Mouse (Mus musculus): ENCODE measurements at regions not wholly inside any gene's neighbourhood (a gene's known extent, or its start where the extent isn't known, plus 50 kb on each side); places are given as distances from the start of the nearest gene placed in this dataset.

GRCm38 (mm10) chr1:137560389-137561268, 600.4 kb upstream of the Nr5a2 start:
- no peak for DNase-seq

DNA sequence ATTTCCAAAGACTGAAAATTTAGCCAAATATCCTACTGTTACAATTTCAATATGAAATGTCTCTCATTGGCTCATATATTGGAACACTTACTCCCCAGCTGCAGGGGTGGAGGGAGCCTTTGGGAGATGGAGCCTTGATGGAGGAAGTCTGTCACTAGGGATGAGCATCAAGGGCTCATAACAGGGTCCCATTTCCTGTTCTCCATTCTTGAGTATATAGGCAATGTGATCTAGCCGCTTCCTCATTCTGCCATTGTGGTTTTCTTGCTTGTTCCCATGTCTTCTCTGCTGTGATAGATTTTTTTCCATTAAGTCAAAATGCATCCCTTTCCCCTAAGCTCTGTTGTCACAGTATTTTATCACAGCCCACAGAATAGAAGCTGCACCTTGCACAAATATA, 589.4 kb upstream of the Nr5a2 start:
- no peak for DNase-seq

DNA sequence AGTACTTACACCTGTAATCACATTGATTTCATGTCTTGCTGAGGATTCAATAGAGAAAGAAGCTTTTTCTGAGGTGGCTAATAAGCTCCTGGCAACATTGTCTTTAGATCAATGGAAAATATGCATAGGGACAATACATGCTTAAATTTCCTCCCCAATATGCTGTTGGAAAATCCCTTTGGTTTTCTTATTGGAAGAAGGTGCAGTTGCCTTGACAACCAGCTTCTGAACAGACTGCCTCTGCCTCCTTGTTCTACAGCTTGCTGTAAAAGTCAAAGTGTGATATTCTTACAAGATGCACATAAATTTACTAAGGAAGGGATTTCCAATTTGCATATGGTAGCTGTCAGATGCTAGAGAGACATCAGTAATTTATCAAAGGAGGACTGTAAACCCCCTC, 585.4 kb upstream of the Nr5a2 start:
- no peak for DNase-seq

- no peak for DNase-seq
Observed at GRCm38 (mm10) chr1:137543828-137544227, 583.6 kb upstream of the Nr5a2 start.

DNA sequence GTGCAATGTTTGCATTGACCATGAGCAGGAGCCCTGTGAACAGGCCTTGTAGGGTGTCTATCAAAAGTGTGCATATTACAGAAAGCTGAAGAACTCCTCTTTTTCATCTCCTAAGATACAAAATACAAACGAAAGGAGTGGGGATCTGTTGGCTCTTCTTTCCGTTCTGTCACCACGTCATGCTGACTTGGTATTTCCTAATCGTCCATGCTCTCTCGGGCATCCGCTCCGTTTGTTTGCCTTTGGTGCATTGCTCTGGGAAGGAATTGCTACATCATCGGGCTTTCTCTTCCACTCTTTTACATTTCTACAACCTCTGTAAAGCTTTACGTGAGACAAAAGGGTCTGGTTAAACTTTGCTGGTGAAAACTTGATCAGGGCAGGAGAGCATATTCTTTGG, 581.2 kb upstream of the Nr5a2 start:
- no peak for DNase-seq

DNA sequence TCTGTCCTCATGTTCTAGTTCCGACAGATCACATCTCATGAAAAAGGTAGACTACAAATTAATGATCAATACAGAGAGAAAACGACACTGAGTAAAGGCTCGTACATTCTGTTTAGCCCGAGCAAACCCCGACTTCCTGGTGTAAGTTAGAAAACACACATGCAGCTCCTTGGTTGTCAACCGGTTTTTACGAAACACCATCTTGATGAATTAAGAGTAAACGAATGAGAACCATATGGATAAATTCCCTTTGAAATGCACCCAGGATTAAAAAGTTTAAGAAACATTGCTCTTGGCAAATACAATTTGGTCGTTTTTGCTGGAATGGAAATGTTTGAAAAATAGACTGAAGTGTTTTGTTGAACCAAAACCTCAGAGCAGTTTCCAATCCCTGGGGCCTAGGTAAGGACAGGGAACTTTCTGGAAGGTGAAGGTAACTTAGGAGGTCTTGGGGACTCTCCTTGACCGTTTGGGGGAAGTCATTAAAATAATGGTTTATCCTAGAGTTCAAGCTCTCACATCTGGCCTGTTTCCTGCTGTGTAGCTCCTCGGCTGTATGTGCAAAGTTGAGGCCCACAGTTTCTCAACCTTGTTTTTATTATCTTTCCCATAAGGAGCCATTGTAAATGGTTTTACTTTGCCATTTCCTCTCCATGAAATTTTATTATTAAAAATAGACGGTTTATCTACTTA, 579.3 kb upstream of the Nr5a2 start:
- no peak for DNase-seq

DNA sequence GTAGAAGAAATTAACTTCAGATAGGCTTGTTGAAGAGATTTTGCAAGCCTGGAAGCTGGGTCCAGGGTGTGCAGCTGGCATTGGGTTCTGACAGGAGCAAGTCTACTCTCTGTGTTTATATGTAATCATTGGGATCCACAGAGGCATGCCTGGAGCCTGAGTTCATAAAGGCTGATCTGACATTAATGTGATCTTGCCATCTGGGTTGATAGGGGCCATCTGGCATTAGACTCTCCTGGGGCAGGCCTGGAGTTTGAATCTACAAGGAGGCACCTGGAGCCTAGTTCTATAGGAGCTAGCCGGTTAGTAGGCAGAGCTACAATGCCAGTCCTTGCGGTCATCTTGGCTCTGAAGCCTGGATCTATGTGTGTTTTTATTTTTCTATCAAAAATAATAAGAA, 554.5 kb upstream of the Nr5a2 start:
- no peak for DNase-seq

DNA sequence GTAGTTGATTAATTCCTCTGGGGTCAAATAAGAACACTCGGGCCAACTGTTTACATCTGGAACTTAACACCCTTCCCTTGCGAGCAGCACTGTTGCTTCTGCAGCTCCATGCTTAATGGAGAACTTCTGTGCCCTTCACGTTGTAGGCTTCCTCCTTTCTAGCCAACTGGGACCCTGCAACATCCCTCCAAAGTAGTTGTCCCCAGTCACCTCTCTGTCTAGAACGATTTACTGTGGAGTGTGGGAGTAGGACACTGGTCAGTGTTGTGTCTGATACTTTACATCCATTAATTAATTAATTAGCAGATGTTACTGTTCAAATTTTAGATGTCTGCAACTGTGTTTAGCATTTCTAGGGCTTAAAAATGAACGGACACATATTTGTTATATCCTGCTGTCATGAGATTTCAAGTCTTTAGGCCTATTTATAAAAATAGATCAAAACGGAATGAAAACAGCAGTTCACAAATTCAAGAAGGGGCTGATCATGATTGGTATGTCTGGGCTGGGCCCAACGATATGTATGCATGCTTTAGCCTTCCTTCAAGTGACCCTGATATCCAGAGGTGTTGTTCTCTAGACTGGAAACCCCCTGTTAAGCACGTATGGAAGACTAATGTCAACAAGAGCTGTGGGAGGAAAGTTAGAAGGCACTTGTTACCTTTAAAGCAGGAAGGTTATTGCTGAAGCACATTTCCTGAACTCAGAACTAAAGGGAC, 543.6 kb upstream of the Nr5a2 start:
- DNase-seq = no peak

DNA sequence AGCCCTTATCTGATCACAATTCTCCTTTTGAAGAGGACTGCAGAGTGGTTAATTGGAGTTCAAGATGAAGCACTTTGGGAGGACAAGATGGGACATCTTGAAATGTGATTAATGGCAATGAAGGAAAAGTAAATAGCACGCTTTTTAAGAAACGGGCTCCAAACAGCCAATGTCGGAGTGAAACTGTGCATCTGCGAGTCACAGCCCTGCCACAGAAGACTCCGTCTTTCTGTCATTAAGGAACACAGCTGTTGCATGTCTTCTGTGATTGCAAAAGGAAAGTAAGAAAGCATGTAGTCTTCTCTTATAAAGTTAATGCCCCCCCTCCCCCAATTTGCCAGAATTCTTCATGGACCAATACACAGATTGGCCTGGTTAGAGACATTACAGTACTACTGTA, 528.0 kb upstream of the Nr5a2 start:
- no peak for DNase-seq

- peak; percentile 43 for DNase-seq
Observed at GRCm38 (mm10) chr1:137478459-137478858, 518.2 kb upstream of the Nr5a2 start.

DNA sequence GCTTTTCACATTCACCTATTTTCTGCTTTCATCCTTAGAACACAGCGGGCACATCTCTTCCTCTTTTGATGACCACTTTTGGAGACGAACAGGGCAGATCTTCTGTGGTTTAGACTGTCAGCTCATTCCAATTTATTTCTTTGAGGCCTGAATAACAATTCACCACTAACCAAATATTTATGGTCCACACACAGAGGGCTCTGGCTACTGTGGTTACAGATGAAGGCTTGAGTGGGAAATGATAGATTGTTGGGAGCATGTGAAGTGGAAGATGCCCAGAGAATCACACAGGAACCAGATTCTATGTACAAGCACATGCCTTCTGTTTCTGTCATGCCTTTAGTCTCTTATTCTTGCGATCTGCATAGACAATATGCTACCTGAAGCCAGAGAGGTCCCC, 517.0 kb upstream of the Nr5a2 start:
- no peak for DNase-seq

DNA sequence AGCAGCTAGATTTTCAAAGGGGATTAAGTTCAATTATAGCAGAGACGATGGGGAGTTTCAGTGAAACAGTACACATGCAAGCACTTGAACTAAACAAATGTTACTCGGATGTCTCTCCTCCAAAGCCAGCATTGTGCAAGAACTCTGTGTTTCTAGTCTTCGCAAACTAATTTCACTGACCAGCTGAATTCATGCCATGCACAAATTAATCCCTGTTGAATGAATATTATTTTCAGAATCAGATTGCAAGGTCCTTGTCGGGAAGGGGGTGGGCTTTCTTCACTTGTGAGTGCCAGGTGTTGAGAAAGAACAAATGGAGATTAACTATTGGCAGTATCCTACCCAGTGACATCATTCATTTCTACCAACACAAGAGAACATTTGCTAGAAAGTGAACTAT, 514.6 kb upstream of the Nr5a2 start:
- no peak for DNase-seq

GRCm38 (mm10) chr1:137473800-137474685, 513.8 kb upstream of the Nr5a2 start:
- no peak for DNase-seq

DNA sequence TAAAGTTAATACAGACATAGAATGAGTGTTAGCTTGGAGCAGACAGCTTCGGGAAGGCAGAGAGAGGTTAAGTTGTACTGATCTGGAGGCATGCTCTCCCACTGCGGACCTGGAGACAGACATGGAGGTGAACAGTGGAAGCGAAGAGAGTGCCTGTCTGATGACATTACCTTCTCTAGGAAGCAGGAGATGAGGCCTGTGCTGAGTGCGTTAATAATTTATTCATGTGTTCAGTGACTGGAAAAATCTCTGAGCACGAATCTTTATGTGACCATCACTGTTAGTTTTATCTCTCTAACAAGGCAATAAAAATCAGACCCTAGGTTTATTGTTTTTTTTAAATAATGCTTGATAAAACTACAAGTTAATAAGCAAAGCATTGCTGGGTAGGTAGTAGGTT, 504.7 kb upstream of the Nr5a2 start:
- DNase-seq = no peak

- DNase-seq = no peak
Observed at GRCm38 (mm10) chr1:137461189-137461588, 500.9 kb upstream of the Nr5a2 start.

- no peak for DNase-seq
Observed at GRCm38 (mm10) chr1:137453446-137454208, 493.4 kb upstream of the Nr5a2 start.

- DNase-seq = no peak
Observed at GRCm38 (mm10) chr1:137452749-137453148, 492.5 kb upstream of the Nr5a2 start.

DNA sequence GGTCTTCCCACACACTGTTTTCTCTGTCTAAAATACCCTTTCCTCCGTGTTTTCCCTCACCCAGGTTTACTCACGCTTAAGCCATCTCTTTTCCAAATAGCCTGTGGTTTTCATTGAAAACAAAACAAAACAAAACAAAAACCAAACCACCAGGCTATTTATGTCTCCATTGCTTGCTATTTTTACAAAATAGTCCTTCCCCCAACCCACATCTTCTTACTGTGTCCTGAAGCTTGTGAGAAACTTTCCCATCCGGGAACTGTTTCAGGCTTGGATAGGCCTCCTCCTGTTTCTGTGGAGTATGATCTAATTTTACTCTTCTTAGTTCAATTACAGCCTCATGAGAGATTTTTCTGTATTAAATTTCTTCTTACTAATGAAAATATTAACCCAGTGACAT, 486.2 kb upstream of the Nr5a2 start:
- no peak for DNase-seq

DNA sequence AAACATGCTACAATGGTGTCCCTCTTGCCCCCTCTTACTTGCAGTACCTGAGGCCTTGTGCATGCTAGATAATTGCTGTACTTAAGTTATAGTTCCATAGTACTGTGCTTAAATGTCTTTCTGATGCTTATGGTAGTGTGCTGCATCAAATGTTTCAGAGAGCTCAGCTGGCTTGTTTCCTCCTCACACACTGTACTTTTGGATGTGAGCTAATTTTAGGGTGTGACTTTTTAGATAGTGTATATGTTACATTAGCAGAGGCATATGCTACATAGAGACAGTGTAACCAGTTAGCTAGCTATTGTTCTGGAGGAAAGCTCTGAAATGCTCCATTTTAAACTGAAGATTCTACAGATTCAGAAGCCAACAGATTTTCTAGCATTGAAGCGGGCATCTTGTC, 467.9 kb upstream of the Nr5a2 start:
- no peak for DNase-seq

- DNase-seq = no peak
Observed at GRCm38 (mm10) chr1:137418388-137418787, 458.1 kb upstream of the Nr5a2 start.

DNA sequence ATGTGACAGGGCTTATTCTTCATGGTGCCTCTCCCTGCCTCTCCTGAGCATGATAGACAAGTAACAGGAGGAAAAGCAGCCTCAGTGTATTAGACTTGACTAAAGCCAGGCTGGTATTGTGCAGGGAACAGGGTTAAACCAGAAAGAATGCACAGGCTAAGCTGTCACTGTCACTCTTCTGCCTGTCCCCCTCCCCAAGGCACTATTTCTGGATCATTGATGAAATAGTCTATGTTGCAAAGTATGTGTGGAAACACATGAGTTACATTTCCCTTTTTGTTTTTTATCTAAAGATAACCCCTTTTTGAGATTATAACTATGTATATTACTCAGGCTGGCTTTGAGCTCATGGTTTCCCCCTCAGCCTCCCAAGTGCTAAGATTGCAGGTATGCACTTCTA, 436.5 kb upstream of the Nr5a2 start:
- DNase-seq = no peak

GRCm38 (mm10) chr1:137387509-137387908, 427.3 kb upstream of the Nr5a2 start:
- DNase-seq = no peak

Data from thymus, postnatal 25 days (tissue).